ENCODE assay signal across 10 mouse cellular contexts in genomic region chr8:77370308-77370707, GRCm38 (mm10).
DNase-seq lines count a peak whose midpoint lies in the region; ATAC-seq and TF ChIP-seq lines count a peak whose summit lies in the region.
"Had no signal": no experiment of that assay in that cellular context is flagged by ENCODE, and none has a peak within 500 bp of the region (broad histone marks: within the 10 kb centered on the region; RNA-seq: fewer than 3 reads in every experiment).

No protein-coding gene starts in this region.

- no peaks in the 10 kb centered on the region for H3K9me3 ChIP-seq in forebrain, embryonic 14.5 days (replicated peaks; ENCODE audit: control insufficient read depth, low read length)
- H3K9me3 ChIP-seq in forebrain, postnatal 0 days (ENCODE audit: low read length) = no peaks in the 10 kb centered on the region
- no peaks in the 10 kb centered on the region for H3K9me3 ChIP-seq in midbrain, embryonic 13.5 days
- H3K9me3 ChIP-seq in midbrain, embryonic 11.5 days (ENCODE audit: control insufficient read depth, low read length) = no peaks in the 10 kb centered on the region
- no peaks in the 10 kb centered on the region for H3K9me3 ChIP-seq in embryonic facial prominence, embryonic 14.5 days (ENCODE audit: control insufficient read depth, low read length)
- H3K9me3 ChIP-seq: liver, embryonic 13.5 days had no signal

- WGBS in forebrain, embryonic 14.5 days = 7% methylated on average over 2 of the region's 2 CpGs
- WGBS in forebrain, postnatal 0 days = 0% methylated on average over 2 of the region's 2 CpGs
- WGBS in midbrain, embryonic 13.5 days = 7% methylated on average over 2 of the region's 2 CpGs
- WGBS in midbrain, embryonic 11.5 days = 39% methylated on average over 2 of the region's 2 CpGs
- 12% methylated on average over 2 of the region's 2 CpGs for WGBS in embryonic facial prominence, embryonic 14.5 days

- H3K27ac ChIP-seq in forebrain, embryonic 14.5 days (ENCODE audit: low read depth, low read length) = no peak overlapping the region
- no peak overlapping the region for H3K27ac ChIP-seq in forebrain, postnatal 0 days (ENCODE audit: low read depth, low read length)
- no peak overlapping the region for H3K27ac ChIP-seq in midbrain, embryonic 13.5 days
- H3K27ac ChIP-seq in midbrain, embryonic 11.5 days (ENCODE audit: low read depth, low read length) = no peak overlapping the region
- H3K27ac ChIP-seq in embryonic facial prominence, embryonic 14.5 days (replicated peaks; ENCODE audit: low read depth, low read length) = no peak overlapping the region; the same call in 1 of the 2 replicates
- H3K27ac ChIP-seq: liver, embryonic 13.5 days had no signal

- H3K27me3 ChIP-seq in forebrain, embryonic 14.5 days (replicated peaks; ENCODE audit: control insufficient read depth, insufficient read depth, low read length) = no peaks in the 10 kb centered on the region
- no peaks in the 10 kb centered on the region for H3K27me3 ChIP-seq in forebrain, postnatal 0 days (ENCODE audit: insufficient read depth, low read length)
- H3K27me3 ChIP-seq in midbrain, embryonic 13.5 days = no peaks in the 10 kb centered on the region
- no peaks in the 10 kb centered on the region for H3K27me3 ChIP-seq in midbrain, embryonic 11.5 days (ENCODE audit: control insufficient read depth, insufficient read depth, low read length)
- H3K27me3 ChIP-seq in embryonic facial prominence, embryonic 14.5 days (replicated peaks; ENCODE audit: control insufficient read depth, insufficient read depth, low read length) = no peaks in the 10 kb centered on the region
- H3K27me3 ChIP-seq: liver, embryonic 13.5 days; Patski had no signal

- peak; percentile 56; the same call in 1 of the 2 replicates for ATAC-seq in forebrain, embryonic 14.5 days
- ATAC-seq in forebrain, postnatal 0 days = no peak
- peak; percentile 46; the same call in 1 of the 2 replicates for ATAC-seq in midbrain, embryonic 13.5 days
- ATAC-seq in midbrain, embryonic 11.5 days (ENCODE audit: low FRiP score) = no peak
- ATAC-seq in embryonic facial prominence, embryonic 14.5 days (ENCODE audit: low read depth) = no peak
- ATAC-seq in activated CD4-positive, CD25-positive, alpha-beta regulatory T cell, adult 4 months = no peak
- ATAC-seq: Patski had no signal

- no peak overlapping the region for H3K4me2 ChIP-seq in forebrain, embryonic 14.5 days (ENCODE audit: low read length)
- no peak overlapping the region for H3K4me2 ChIP-seq in forebrain, postnatal 0 days (ENCODE audit: low read depth)
- H3K4me2 ChIP-seq in midbrain, embryonic 13.5 days (replicated peaks) = no peak overlapping the region
- H3K4me2 ChIP-seq in midbrain, embryonic 11.5 days = no peak overlapping the region
- H3K4me2 ChIP-seq in embryonic facial prominence, embryonic 14.5 days (ENCODE audit: low read depth, low read length) = no peak overlapping the region
- H3K4me2 ChIP-seq: liver, embryonic 13.5 days had no signal

- no peak overlapping the region for H3K4me3 ChIP-seq in forebrain, embryonic 14.5 days (ENCODE audit: low read depth, low read length)
- no peak overlapping the region for H3K4me3 ChIP-seq in forebrain, postnatal 0 days (ENCODE audit: low read depth, low read length)
- no peak overlapping the region for H3K4me3 ChIP-seq in midbrain, embryonic 13.5 days (replicated peaks)
- no peak overlapping the region for H3K4me3 ChIP-seq in midbrain, embryonic 11.5 days (ENCODE audit: low read depth, low read length)
- H3K4me3 ChIP-seq in embryonic facial prominence, embryonic 14.5 days (ENCODE audit: low read depth, low read length) = no peak overlapping the region
- H3K4me3 ChIP-seq: liver, embryonic 13.5 days had no signal

- H3K9ac ChIP-seq in forebrain, embryonic 14.5 days (ENCODE audit: low read length) = no peak overlapping the region
- no peak overlapping the region for H3K9ac ChIP-seq in forebrain, postnatal 0 days
- H3K9ac ChIP-seq in midbrain, embryonic 13.5 days (replicated peaks) = no peak overlapping the region
- H3K9ac ChIP-seq in midbrain, embryonic 11.5 days (ENCODE audit: low read length) = no peak overlapping the region
- no peak overlapping the region for H3K9ac ChIP-seq in embryonic facial prominence, embryonic 14.5 days (ENCODE audit: low read depth, low read length)
- H3K9ac ChIP-seq: liver, embryonic 13.5 days had no signal

- no peaks in the 10 kb centered on the region for H3K36me3 ChIP-seq in forebrain, embryonic 14.5 days (ENCODE audit: control insufficient read depth, insufficient read depth, low read length)
- no peaks in the 10 kb centered on the region for H3K36me3 ChIP-seq in forebrain, postnatal 0 days (ENCODE audit: insufficient read depth)
- H3K36me3 ChIP-seq in midbrain, embryonic 13.5 days = no peaks in the 10 kb centered on the region
- no peaks in the 10 kb centered on the region for H3K36me3 ChIP-seq in midbrain, embryonic 11.5 days (ENCODE audit: control insufficient read depth, insufficient read depth, low read length)
- 0 out of 2 replicates have a peak, but pooled peaks cover 6% of the 10 kb centered on the region for H3K36me3 ChIP-seq in embryonic facial prominence, embryonic 14.5 days (ENCODE audit: control insufficient read depth, insufficient read depth, low read length)
- H3K36me3 ChIP-seq: liver, embryonic 13.5 days had no signal

- TF ChIP-seq CTCF in forebrain, postnatal 0 days (IDR thresholded peaks at IDR 0.05; ENCODE audit: low read depth) = no peak

- H3K4me1 ChIP-seq in forebrain, embryonic 14.5 days (ENCODE audit: control insufficient read depth, insufficient read depth, low read length) = peaks cover 2% of the 10 kb centered on the region; the same call in 1 of the 2 replicates
- H3K4me1 ChIP-seq in forebrain, postnatal 0 days (ENCODE audit: insufficient read depth) = no peaks in the 10 kb centered on the region
- H3K4me1 ChIP-seq in midbrain, embryonic 13.5 days (replicated peaks) = peaks cover 11% of the 10 kb centered on the region
- H3K4me1 ChIP-seq in midbrain, embryonic 11.5 days (ENCODE audit: control insufficient read depth, insufficient read depth, low read length) = no peaks in the 10 kb centered on the region
- H3K4me1 ChIP-seq in embryonic facial prominence, embryonic 14.5 days (ENCODE audit: control insufficient read depth, insufficient read depth, low read length) = 0 out of 2 replicates have a peak, but pooled peaks cover 5% of the 10 kb centered on the region
- H3K4me1 ChIP-seq: liver, embryonic 13.5 days had no signal

- peak; percentile 65 for DNase-seq in forebrain, embryonic 14.5 days (ENCODE audit: low spot score)
- no peak for DNase-seq in forebrain, postnatal 0 days
- DNase-seq in midbrain, embryonic 11.5 days (ENCODE audit: low spot score, missing footprints) = no peak
- peak; percentile 42 for DNase-seq in embryonic facial prominence, embryonic 14.5 days (ENCODE audit: low spot score)
- peak; percentile 30 to 32 for DNase-seq in kidney, postnatal 4 days
- no peak for DNase-seq in layer of hippocampus, postnatal 25 days (ENCODE audit: extremely low spot score in 1 of 2, low spot score in 1 of 2)
- DNase-seq: liver, embryonic 13.5 days had no signal

Comparison
In these comparisons a context has a peak if more than half of its experiments do, and no peak if none do; other contexts are left out.
1. ATAC-seq: peak in forebrain, embryonic 14.5 days (single experiment) and midbrain, embryonic 13.5 days (single experiment); none in forebrain, postnatal 0 days (single experiment), midbrain, embryonic 11.5 days (single experiment), embryonic facial prominence, embryonic 14.5 days (single experiment) and activated CD4-positive, CD25-positive, alpha-beta regulatory T cell, adult 4 months (single experiment).
2. DNase-seq: peak in forebrain, embryonic 14.5 days (single experiment), embryonic facial prominence, embryonic 14.5 days (single experiment) and kidney, postnatal 4 days (2 of 2); none in forebrain, postnatal 0 days (single experiment), midbrain, embryonic 11.5 days (single experiment) and layer of hippocampus, postnatal 25 days (0 of 2).